Mouse (Mus musculus): Measurements from ENCODE around the gene Gm45753. TPM values are rescaled to one million over a fixed set of nuclear protein-coding genes. Genes with fewer than 3 reads are reported as not detected.

The Gm45753 gene
- not detected in 2 replicates for polyA plus RNA-seq (2012; ENCODE audit: low replicate concordance)

GRCm38 (mm10) chr8:45308366-45308765, at the start of gene Gm45753:
Gene Gm45753, minus strand, starts transcription at chr8:45308466.

GRCm38 (mm10) chr8:45332685-45333409, 24.6 kb upstream of the Gm45753 start, which contains the start of gene Cyp4v3:
Gene Cyp4v3, minus strand, starts transcription at chr8:45333216.

GRCm38 (mm10) chr8:45294687-45295086, 13.6 kb downstream of the Gm45753 start, which contains the start of gene Klkb1:
Gene Klkb1, minus strand, starts transcription at chr8:45294859.

GRCm38 (mm10) chr8:45261920-45262319, 46.3 kb downstream of the Gm45753 start, which contains the start of gene F11:
Gene F11, minus strand, starts transcription at chr8:45262031.

Other genes with a start within 250 kb of the Gm45753 start
- not detected in 2 replicates for gene Mtnr1a, start 239.3 kb downstream of the Gm45753 start, polyA plus RNA-seq (2012; ENCODE audit: low replicate concordance)
- gene F11, start 46.4 kb downstream of the Gm45753 start, polyA plus RNA-seq (2012; ENCODE audit: low replicate concordance): not detected in 2 replicates
- gene Klkb1, start 13.6 kb downstream of the Gm45753 start, polyA plus RNA-seq (2012; ENCODE audit: low replicate concordance): not detected in 2 replicates
- gene Cyp4v3, start 24.8 kb upstream of the Gm45753 start, polyA plus RNA-seq (2012; ENCODE audit: low replicate concordance): 1.9 and 5.4 TPM in 2 replicates
- 1.7 and 3.4 TPM in 2 replicates for gene Fam149a, start 73.8 kb upstream of the Gm45753 start, polyA plus RNA-seq (2012; ENCODE audit: low replicate concordance)
- gene Tlr3, start 102.6 kb upstream of the Gm45753 start, polyA plus RNA-seq (2012; ENCODE audit: low replicate concordance): 0.58 and 0.83 TPM in 2 replicates
- 1.3 and 2.8 TPM in 2 replicates for gene Sorbs2, start 199.3 kb upstream of the Gm45753 start, polyA plus RNA-seq (2012; ENCODE audit: low replicate concordance)